Mouse (Mus musculus) right cerebral cortex, postnatal 25 days (tissue): ENCODE data around the gene Plekha6.

Experiments
- DNase-seq: peaks from one replicate; pipeline ENCODE4 v3.0.0; 2022

Plekha6 gene

DNA sequence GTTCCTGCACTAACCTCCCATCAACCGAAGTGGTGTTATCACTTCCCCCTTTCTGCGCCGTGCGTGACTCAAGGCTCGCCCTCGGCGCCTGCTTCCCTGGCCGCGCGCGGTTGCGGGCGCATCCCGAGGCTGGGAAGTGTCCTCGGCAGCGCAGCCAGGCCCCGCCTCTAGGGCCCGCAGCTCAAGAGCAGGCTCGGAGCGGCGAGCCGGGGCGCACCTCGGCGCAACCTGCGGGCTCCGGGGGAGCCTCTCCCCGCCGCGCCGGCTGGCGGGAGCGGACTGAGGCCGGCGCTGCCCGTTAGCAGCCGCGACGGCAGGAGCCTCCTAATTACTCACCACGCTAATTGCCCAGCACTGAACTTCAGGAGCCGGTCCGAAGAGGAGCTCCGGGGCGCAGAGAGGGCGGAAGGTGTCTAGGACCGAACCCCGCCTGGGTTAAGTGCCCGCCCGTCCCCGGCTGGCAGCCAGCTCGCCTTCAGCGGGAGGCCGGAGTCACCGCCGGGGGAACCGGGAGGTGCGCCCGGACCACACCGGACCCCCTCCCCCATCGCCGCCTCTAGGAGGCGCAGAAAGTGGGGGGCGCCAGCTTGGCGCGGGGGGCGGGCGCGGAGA lies at the start of gene Plekha6:
Gene Plekha6, plus strand, starts transcription at position 391 of the 612 bp plus-strand sequence.
- DNase-seq: no peak

DNA sequence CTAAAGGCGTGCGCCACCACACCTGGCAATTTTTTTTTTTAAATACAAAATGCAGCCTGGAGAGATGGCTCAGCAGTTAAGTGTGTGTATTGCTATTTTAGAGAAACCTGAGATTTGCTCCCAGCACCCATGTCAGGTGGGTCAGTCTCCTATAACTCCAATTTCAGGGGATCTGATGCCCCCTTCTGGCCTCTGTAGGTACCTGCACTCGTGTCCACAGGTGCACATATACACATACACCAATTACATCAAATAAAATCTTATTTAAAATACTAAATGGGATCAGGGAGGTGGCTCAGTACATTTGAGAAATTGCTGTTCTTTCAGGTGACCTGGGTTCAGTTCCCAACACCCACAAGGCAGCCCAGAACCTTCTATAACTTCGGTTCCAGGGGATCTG lies 47.9 kb upstream of the Plekha6 start:
- DNase-seq: no peak

DNA sequence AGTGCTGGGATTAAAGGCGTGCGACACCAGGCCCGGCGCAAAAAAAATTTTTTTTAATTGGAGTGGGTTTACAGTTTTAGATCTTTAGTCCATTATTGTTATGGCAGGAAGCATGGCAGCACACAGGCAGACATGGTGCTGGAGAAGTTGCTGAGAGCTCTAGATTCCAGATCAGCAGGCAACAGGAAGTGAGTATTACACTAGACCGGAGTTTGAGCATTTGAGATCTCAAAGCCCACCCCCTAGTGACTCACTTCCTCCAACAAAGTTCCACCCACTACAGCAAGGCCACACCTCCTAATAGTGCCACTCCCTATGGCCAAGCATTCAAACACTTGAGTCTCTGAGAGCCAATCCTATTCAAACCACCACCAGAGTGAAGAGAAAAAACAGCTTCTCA lies 45.9 kb upstream of the Plekha6 start:
- DNase-seq: no peak

DNA sequence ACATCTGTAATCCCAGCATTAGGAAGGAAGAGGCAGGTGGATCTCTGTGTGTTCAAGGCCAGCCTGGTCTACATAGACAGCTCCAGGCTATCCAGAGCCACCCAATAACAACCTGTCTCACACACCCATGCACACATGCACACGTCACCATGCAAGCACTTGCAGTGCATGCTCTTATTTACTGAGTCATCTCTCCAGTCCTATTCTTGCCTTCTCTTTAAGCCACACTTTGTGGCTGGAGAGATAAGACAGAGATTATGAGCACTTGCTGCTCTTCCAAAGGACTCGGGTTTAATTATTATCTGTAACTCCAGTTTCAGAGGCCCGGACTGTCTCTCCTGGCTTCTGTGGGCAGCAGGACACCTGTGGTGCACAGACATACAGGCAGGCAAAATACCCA lies 45.2 kb upstream of the Plekha6 start:
- no peak for DNase-seq

DNA sequence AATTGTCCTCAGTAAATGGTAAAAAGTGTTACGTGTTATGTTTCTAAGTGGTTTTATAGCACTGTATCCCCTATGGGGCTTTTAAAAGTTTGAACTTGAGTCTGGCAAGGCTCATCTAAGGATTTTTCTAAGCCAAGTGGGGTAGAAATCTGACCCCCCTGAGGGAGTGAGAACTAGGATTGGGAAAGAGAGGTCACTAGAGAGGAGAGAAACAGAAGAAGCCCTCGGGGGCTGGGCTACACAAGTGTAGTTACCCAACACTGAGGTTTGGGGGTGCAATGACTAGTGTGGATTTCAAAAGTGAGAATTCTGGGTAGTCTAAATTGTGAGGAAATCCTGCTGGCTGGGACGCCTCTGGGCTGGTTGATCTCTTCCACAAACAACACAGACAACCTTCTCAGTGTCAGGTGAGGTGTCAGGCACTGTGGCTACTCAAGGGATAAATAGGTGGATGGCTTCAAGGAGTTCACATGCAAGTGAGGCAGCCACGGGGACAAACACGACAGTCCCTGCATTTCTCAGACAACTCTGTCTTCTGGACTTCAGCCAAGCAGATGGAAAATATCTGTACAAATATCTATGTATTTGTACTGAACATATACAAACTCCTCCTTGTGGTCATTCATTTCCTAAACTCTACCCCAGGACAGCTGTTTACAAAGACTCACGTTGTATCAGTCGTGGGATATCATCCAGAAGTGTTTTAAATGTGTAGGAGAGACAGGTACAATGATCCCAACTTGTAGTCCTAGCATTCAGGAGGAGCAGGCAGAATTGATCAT lies 43.9 kb upstream of the Plekha6 start:
- no peak for DNase-seq

DNA sequence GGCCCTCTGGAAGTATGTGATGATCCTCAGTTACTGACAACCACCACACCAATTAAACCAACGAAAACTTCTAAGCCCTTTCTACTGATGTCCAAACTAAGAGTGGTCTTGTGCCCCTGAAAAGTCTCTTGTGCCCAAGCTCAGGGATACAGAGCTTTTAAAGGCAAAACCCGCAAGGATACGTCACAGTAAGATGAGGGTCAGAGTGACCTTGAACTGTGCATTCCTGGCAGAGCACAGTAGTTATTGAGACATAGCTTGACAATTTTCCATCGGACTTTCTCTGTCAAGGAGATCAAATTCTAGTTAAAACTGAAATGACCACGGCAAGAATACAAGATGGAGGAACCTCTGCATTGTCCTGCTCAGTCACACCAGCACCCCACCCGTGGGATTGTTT lies 42.8 kb upstream of the Plekha6 start:
- DNase-seq: no peak

DNA sequence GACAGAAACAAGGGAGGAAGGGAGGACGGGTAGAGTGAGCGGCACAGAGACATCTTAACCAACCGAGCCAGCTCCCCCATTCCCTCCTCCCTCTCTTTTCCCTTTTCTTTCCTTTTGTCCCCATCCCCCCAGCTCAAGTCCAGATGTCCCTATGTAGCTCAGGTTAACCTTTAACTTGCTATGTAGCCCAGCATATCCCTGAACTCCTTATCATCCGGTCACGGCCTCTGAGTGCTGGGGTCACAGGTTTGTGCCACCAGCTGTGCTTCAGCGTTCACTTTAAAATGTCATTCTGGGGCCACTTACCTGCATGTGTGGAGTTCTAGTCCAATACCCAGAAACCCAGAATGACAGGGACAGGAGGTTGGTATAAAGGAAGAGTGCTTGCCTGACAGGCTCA lies 39.9 kb upstream of the Plekha6 start:
- DNase-seq: no peak

DNA sequence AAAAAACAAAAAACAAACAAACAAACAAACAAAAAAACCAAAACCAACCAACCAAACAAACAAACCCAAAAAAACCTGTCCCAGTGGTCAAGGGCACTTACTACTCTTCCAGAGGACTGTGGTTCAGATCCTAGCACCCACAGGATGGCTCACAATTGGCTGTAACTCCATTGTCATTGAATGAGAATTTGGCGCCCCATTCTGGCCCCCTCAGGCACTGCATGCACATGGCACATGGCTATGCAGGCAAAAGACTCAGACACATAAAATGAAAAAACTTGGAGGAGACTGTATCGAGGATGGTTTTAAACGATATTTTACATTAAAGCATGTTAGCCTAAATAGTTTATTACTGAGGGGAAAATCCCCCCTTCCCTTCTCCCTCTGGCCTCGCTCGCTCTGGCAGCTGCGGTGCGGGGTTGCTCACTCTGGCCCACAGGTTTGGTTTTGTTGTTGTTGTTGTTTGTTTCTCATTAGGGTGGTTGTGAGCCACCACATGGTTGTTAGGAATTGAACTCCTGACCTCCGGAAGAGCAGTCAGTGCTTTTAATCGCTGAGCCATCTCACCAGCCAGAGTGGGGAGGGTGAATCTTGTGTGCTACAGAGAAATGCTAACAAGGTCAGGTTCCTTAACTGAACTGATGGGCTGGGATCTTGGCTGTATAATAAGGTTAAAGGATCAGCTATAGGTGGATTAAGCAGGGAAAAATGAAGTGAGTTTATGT lies 38.2 kb upstream of the Plekha6 start:
- no peak for DNase-seq

DNA sequence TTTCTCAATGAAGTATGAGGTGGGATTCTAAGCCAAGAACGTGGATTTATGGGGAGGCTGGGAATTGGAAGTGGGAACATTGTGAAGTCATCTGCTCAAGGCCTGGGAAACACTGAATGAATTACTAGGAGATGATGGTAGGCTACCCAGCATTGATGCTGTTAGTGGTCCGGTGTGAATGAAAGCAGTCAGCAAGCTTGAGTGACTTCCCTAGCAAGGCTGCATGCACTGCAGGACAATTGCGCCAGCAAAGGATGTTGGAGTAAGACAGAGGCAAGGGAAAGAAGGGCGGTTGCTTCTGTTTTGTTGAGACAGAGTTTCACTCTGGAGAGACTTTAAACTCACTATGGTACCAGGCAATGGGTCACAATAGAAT lies 37.7 kb upstream of the Plekha6 start:
- DNase-seq: no peak

DNA sequence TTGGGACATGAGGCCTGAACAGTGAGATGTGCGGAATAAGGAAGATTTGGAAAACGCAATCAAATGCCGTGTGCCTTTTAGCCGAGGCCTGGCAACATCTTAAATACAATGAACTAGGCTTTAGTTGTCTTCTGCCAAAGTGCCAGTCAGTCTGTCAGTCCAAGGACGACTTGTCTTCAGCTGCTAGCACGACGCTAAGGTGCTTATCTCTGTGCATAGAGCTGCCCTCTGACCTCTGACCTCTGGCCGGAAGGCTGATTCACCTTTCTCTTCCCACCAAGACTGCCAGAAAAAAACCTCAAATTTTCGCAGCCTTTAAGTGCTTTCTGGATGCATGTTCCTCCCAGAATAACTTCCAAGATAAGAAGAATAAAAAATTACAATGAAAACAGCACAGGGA lies 36.7 kb upstream of the Plekha6 start:
- DNase-seq: no peak

DNA sequence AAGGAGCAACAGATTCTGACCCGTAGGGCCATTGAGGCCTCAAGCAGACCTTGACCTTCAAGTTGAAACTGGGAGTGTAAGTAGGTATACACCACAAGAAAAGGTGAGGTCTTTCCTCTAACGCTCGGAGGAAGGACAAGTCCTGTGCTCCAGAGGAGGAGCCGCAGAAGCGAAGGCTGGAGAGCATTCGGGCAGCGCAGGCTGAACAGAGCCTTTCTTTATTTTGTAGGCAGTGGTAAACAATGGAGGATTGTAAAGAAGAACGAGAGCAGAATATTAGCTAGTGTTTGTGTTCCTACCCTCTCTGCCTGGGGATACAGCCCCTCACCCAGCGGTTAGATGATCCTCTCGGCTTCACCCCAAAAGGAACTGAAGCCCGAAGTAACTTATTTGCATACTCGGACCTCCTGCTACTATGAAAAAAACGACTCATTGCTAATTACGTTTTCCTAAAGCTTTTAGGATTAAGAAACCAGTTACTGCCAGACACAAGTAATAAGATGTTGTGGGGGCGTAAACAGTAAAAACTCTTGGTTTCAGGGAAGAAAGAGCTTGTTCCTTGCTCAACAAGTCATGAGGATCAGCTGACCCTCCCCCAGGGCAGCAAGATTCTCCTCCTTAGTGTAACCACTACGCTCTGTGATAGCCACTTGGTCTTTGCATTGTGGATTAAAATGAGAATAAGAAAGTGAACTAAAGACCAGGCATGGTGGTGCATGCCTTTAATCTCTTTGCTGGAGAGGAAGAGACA lies 34.4 kb upstream of the Plekha6 start:
- DNase-seq: no peak

DNA sequence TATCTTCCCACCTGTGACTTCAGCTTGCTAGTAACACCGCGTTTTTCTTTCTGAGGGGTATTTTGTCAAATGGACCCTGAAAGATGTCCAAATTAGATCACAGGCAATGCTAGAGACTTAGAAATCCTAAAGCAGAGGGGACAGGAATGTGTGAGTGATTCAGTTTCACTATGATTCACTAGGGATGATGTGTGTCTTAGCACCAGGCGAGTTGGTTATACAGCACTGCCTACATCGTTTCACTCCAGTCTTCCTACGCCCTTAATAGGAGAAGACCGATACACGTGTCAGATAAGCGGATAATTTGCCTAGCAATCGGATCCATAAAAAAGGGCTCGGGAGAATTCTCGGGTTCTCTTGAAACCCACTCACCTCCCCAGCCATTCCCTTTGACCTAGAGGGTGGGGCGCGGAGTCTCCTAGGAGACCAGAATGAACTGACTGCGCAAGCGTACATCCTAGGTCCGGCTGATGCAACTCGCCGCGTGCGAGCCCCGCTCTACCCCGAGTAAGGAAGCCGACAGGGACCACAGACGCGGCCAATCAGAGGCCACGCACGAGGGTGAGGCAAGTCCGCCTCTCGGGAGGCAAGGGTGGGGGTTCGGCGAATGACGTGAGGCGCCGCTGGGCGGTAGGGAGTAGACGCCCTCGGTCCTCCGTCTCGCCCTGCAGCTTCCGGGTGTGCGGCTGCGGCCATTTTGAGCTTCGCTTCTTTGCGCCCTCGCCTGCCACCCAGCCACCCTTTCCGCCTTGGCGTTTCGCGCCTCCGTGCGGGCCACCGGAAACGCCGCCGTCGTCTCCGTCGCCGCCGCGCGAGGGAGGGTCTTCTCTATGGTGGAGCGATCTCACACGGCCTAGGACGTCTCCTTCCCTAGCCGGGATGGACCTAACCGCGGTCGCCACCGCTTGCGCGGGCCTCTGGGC lies 33.1 kb upstream of the Plekha6 start, which contains the start of gene Ppp1r15b:
Gene Ppp1r15b, plus strand, starts transcription at position 506 of the 923 bp plus-strand sequence.
- peak; percentile 99 for DNase-seq

DNA sequence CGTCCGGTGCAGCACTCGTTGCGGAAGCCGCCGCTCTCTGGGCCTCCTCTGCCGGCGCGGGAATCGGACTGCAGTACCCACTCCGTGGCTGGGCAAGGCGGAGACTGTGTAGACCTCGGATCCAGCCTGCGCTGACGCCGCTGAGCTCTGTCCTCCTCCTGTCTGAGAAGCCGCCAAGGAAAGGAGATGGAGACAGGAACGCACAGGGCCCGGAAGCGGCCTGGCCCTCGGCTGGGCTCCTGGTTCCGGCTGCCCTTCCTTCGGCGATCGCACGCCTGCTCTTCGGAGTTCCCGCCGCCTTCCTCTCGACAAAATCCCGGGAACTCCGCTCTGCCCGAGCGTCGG lies 32.5 kb upstream of the Plekha6 start:
- DNase-seq: no peak

DNA sequence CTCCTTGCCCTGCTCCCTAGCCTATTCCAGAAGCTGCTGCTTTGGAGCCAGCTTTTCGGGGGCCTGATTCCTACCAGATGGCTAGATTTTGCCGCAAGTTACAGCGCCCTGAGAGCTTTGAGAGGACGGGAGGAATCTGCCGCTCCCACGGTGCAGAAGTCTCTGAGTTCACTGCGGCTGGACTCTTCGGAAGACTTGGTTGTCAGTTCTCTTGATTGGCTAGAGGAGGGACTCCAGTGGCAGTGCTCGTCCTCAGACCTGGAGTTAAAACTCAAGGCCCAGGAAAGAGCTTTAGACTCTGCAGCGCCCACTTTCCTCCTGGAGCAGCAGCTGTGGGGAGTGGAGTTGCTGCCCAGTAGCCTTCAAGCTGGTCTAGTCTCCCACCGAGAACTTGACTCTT lies 32.1 kb upstream of the Plekha6 start:
- DNase-seq: peak; percentile 8

DNA sequence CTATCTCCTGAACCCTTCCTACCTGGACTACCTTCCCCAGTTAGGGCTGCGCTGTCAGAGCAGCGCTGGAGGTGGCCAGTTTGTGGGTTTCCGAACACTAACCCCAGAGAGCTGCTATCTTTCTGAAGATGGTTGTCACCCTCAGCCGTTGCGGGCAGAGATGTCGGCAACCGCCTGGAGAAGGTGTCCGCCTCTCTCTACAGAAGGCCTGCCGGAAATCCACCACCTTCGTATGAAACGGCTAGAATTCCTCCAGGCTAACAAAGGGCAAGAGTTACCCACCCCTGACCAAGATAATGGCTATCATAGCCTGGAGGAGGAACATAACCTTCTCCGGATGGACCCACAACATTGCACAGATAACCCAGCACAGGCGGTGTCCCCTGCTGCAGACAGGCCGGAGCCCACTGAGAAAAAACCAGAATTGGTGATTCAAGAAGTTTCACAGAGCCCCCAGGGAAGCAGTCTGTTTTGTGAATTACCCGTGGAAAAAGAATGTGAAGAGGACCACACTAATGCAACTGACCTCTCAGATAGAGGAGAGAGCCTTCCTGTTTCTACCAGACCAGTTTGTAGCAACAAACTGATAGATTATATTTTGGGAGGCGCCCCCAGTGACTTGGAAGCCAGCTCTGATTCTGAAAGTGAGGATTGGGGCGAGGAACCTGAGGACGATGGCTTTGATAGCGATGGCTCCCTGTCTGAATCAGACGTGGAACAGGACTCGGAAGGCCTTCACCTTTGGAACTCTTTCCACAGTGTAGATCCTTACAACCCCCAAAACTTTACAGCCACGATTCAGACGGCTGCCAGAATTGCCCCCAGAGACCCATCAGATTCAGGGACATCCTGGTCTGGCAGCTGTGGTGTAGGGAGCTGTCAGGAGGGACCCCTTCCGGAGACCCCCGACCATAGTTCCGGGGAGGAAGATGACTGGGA lies 31.4 kb upstream of the Plekha6 start:
- no peak for DNase-seq

DNA sequence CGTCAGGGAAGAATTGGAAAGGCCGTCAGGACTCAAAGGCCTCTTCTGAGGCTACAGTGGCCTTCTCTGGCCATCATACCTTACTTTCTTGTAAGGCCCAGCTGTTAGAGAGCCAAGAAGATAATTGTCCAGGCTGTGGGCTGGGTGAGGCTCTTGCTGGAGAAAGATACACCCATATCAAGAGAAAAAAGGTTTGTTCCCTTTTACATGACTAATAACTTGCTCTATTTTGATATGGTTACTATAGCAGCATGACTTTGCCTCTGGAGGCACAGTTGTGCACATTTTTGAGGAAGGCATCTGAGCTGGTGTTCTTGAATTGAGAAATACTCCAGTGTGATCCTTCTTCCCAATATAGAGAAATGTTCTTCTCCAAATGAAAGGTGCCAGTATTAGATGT lies 30.6 kb upstream of the Plekha6 start:
- no peak for DNase-seq

DNA sequence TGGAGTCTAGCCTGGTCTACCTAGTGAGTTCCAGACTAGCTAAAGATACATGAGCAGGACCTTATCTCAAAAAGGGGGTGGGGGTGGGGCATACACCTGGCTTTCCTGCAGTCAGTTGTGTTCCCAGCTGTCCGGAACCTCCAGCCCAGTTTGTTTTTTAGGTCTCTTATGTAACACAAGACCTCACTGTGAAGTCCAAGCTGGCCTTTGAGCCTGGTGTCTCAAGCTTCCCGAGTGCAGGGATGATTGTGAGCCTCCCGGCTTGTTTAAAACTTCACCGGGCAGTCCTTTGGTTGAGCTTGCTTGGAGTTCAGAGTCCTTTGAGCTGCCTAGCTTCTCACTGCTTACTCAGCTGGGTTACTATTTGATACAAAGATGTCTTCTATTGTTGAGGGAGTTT lies 29.9 kb upstream of the Plekha6 start:
- no peak for DNase-seq

DNA sequence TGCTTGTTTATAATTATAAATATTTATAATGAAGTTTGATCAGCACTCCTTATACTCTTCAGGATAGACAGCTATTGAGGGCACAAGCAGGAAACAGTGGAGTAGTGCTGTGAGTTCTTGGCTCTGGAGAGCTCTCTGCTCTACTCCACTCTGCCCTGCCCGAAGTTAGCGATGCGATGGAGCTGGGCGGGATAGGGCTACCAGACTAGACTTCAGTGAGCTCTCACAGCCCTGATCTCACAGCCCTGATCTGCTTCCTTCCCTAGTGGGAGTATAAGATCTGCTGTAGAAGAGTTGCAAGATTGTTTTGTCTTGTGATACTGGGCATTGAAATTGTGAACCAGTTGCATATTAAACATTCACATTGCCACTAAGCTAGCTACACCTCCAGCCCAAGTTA lies 29.1 kb upstream of the Plekha6 start:
- DNase-seq: no peak

DNA sequence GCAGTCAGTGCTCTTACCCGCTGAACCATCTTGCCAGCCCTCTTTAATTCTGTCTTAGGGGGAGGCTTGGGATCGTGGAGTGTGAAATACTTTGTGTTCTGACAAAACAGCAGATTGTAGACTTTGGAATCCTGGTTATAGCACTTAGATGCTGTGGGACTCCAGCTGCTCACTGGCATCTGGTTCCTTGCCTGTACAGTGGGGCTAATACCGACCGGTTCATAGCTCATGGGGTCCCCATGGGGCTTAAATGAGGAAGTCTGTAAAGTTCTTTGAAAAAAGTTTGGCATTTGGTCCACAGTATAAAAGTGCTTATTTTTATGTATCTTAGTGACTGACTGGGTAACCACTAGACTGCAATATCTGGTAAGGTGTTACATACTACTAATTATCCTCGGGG lies 28.2 kb upstream of the Plekha6 start:
- DNase-seq: no peak

DNA sequence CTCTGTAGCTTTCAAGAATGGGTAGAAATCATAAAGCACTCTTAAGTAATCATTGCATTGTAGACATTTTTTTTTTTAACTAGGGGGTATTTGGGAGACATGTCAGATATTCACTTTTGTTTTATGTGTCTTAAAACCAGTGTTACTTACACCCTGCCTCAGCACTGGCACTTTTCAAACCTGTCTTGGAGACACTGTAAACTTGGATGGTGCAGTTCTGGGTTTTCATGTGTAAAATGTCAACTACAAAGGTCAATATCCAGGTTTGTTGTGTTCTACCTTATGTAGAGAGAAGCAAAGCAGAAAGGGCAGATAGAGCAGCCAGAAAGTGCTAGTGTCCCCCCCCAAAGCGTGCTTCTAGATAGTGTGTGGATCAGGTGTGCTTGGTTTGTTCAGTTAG lies 25.6 kb upstream of the Plekha6 start:
- no peak for DNase-seq
